Comparison of ENCODE assay signal across 11 mouse cellular contexts in genomic region chr11:34236091-34236759, GRCm38 (mm10). TPM values are rescaled to one million over a fixed set of nuclear protein-coding genes. Genes with fewer than 3 reads are reported as not detected.
DNase-seq lines count a peak whose midpoint lies in the region; ATAC-seq and TF ChIP-seq lines count a peak whose summit lies in the region.
"Had no signal": no experiment of that assay in that cellular context is flagged by ENCODE, and none has a peak within 500 bp of the region (broad histone marks: within the 10 kb centered on the region; RNA-seq: fewer than 3 reads in every experiment).

No protein-coding gene starts in this region.

- no peak overlapping the region for H3K4me3 ChIP-seq in forebrain, embryonic 10.5 days
- no peak overlapping the region for H3K4me3 ChIP-seq in forebrain, embryonic 15.5 days
- H3K4me3 ChIP-seq in spleen, adult 2 months (ENCODE audit: extremely low read depth, insufficient read depth, insufficient read length): no peak overlapping the region
- H3K4me3 ChIP-seq in embryonic facial prominence, embryonic 10.5 days: no peak overlapping the region
- H3K4me3 ChIP-seq in neural tube, embryonic 13.5 days: no peak overlapping the region

- ATAC-seq in forebrain, embryonic 15.5 days (replicated peaks): no peak
- ATAC-seq in neural tube, embryonic 13.5 days (ENCODE audit: low read depth): peak; percentile 23; the same call in 1 of the 2 replicates

- H3K27me3 ChIP-seq in forebrain, embryonic 10.5 days (ENCODE audit: poor library complexity, severe bottlenecking): no peaks in the 10 kb centered on the region
- no peaks in the 10 kb centered on the region for H3K27me3 ChIP-seq in forebrain, embryonic 15.5 days
- H3K27me3 ChIP-seq in spleen, adult 2 months (ENCODE audit: control insufficient read depth, insufficient read depth, low read length): no peaks in the 10 kb centered on the region
- H3K27me3 ChIP-seq in embryonic facial prominence, embryonic 10.5 days (replicated peaks; ENCODE audit: low read depth, poor library complexity, severe bottlenecking): no peaks in the 10 kb centered on the region
- H3K27me3 ChIP-seq in neural tube, embryonic 13.5 days: no peaks in the 10 kb centered on the region

- no peaks in the 10 kb centered on the region for H3K36me3 ChIP-seq in forebrain, embryonic 10.5 days (replicated peaks)
- no peaks in the 10 kb centered on the region for H3K36me3 ChIP-seq in forebrain, embryonic 15.5 days
- H3K36me3 ChIP-seq in spleen, adult 2 months (ENCODE audit: control insufficient read depth, insufficient read depth, low read length): peaks cover 50% of the 10 kb centered on the region
- H3K36me3 ChIP-seq in embryonic facial prominence, embryonic 10.5 days (replicated peaks): no peaks in the 10 kb centered on the region
- no peaks in the 10 kb centered on the region for H3K36me3 ChIP-seq in neural tube, embryonic 13.5 days
- H3K36me3 ChIP-seq: G1E had no signal

- no peak overlapping the region for H3K4me2 ChIP-seq in forebrain, embryonic 15.5 days (replicated peaks)
- H3K4me2 ChIP-seq in neural tube, embryonic 13.5 days: no peak overlapping the region

- WGBS in forebrain, embryonic 10.5 days: 56% methylated on average over 5 of the region's 5 CpGs
- WGBS in forebrain, embryonic 15.5 days: 42% methylated on average over 5 of the region's 5 CpGs
- 70% methylated on average over 5 of the region's 5 CpGs for WGBS in spleen, adult 2 months
- 58% methylated on average over 5 of the region's 5 CpGs for WGBS in embryonic facial prominence, embryonic 10.5 days
- 46% methylated on average over 5 of the region's 5 CpGs for WGBS in neural tube, embryonic 13.5 days

- DNase-seq in forebrain, embryonic 10.5 days (ENCODE audit: extremely low spot score, low spot score): peak; percentile 50
- DNase-seq in spleen, adult 2 months (ENCODE audit: low read depth in 1 of 2, low spot score in 2 of 2): peak in 1 of 2 experiments; percentile 18
- no peak for DNase-seq in spleen, postnatal 36 days (ENCODE audit: low spot score in 2 of 2)
- peak; percentile 50 for DNase-seq in embryonic facial prominence, embryonic 10.5 days (ENCODE audit: low spot score)
- DNase-seq in left cerebral cortex, postnatal 4 days: peak; percentile 54
- DNase-seq in gastrocnemius, adult 8-10 months (ENCODE audit: low spot score in 2 of 2): no peak

- intact Hi-C loops in left cerebral cortex, postnatal 4 days (cut with DNase I): loop anchor here (10.0 kb wide), 1 partner anchor 569 kb away; no protein-coding TSS in a partner anchor

- no peak for TF ChIP-seq POLR2A in spleen, adult 2 months (IDR thresholded peaks at IDR 0.05; ENCODE audit: low read depth, low read length)

- H3K9me3 ChIP-seq in forebrain, embryonic 10.5 days: no peaks in the 10 kb centered on the region
- H3K9me3 ChIP-seq in forebrain, embryonic 15.5 days: no peaks in the 10 kb centered on the region
- H3K9me3 ChIP-seq in embryonic facial prominence, embryonic 10.5 days: no peaks in the 10 kb centered on the region
- no peaks in the 10 kb centered on the region for H3K9me3 ChIP-seq in neural tube, embryonic 13.5 days

- peak; percentile 40; the same call in 1 of the 2 replicates for TF ChIP-seq CTCF in spleen, adult 2 months (IDR thresholded peaks at IDR 0.05; ENCODE audit: extremely low read depth, insufficient read depth, insufficient read length, insufficient replicate concordance)

- no peak overlapping the region for H3K27ac ChIP-seq in forebrain, embryonic 10.5 days
- no peak overlapping the region for H3K27ac ChIP-seq in forebrain, embryonic 15.5 days (replicated peaks)
- H3K27ac ChIP-seq in spleen, adult 2 months (ENCODE audit: insufficient read depth, low read length): no peak overlapping the region
- H3K27ac ChIP-seq in embryonic facial prominence, embryonic 10.5 days (replicated peaks): no peak overlapping the region
- no peak overlapping the region for H3K27ac ChIP-seq in neural tube, embryonic 13.5 days (replicated peaks)

- no peak overlapping the region for H3K9ac ChIP-seq in forebrain, embryonic 15.5 days (replicated peaks)
- H3K9ac ChIP-seq in neural tube, embryonic 13.5 days: no peak overlapping the region

- H3K4me1 ChIP-seq in forebrain, embryonic 10.5 days: no peaks in the 10 kb centered on the region
- no peaks in the 10 kb centered on the region for H3K4me1 ChIP-seq in forebrain, embryonic 15.5 days
- no peaks in the 10 kb centered on the region for H3K4me1 ChIP-seq in spleen, adult 2 months (ENCODE audit: control insufficient read depth, insufficient read depth, insufficient read length)
- H3K4me1 ChIP-seq in embryonic facial prominence, embryonic 10.5 days: no peaks in the 10 kb centered on the region
- no peaks in the 10 kb centered on the region for H3K4me1 ChIP-seq in neural tube, embryonic 13.5 days (replicated peaks)

RNA-seq across cellular contexts. Expression of gene Foxi1, which starts 28.3 kb away (rescaled TPM):
- polyA plus RNA-seq in forebrain, embryonic 10.5 days (2016; fragmentation: Nextera tagmentation; extraction: Ambion mirVana): not detected in 2 replicates
- not detected in 2 replicates for polyA plus RNA-seq in forebrain, embryonic 15.5 days (2015; fragmentation: Nextera tagmentation; extraction: Ambion mirVana)
- not detected in 2 replicates for polyA plus RNA-seq in spleen, adult 2 months (2012; rRNA removed)
- 0.14 TPM in 1 of 2 replicates, not detected in the other for polyA plus RNA-seq in embryonic facial prominence, embryonic 10.5 days (2016; fragmentation: Nextera tagmentation; extraction: Ambion mirVana)
- total RNA-seq in left cerebral cortex, postnatal 4 days (2021): not detected
- not detected in 2 replicates for polyA plus RNA-seq in neural tube, embryonic 13.5 days (2015; fragmentation: Nextera tagmentation; extraction: Ambion mirVana)
- total RNA-seq in gastrocnemius, adult 8-10 months (2022): not detected
- total RNA-seq: G1E had no signal
- polyA plus RNA-seq: G1E; liver, embryonic 16.5 days; stomach, embryonic 16.5 days had no signal

Comparison
In these comparisons a context has a peak if more than half of its experiments do, and no peak if none do; other contexts are left out.
1. DNase-seq: peak in forebrain, embryonic 10.5 days (single experiment), embryonic facial prominence, embryonic 10.5 days (single experiment) and left cerebral cortex, postnatal 4 days (single experiment); none in spleen, postnatal 36 days (0 of 2) and gastrocnemius, adult 8-10 months (0 of 2).